Mouse (Mus musculus) kidney, embryonic 14.5 days (tissue): Measurements from ENCODE around the gene Sema3d. TPM values are rescaled to one million over a fixed set of nuclear protein-coding genes. Genes with fewer than 3 reads are reported as not detected.

Experiments
- ATAC-seq: fragments of 200-750 bp; cut with Nextera tagmentation; 2 replicates; pipeline ENCODE4 v1.8.0; 2017; ENCODE audit warnings: moderate number of reproducible peaks, mild to moderate bottlenecking, moderate TSS enrichment, moderate library complexity; ENCODE audit not compliant: low FRiP score, low TSS enrichment
- H3K27ac ChIP-seq: fragments of 300-500 bp; sonication (generic); 2 replicates; pipeline ENCODE4 v1.5.1; 2014; ENCODE audit warnings: low read depth, mild to moderate bottlenecking, low read length, moderate library complexity, mixed read lengths
- H3K27me3 ChIP-seq: fragments of 300-500 bp; sonication (generic); 2 replicates; pipeline ENCODE4 v1.6.1; 2014; ENCODE audit warnings: mild to moderate bottlenecking, low read length; ENCODE audit not compliant: control insufficient read depth, insufficient read depth
- H3K36me3 ChIP-seq: fragments of 300-500 bp; sonication (generic); 2 replicates; pipeline ENCODE4 v1.6.1; 2014; ENCODE audit warnings: low read length, mixed read lengths; ENCODE audit not compliant: control insufficient read depth, insufficient read depth
- H3K4me1 ChIP-seq: fragments of 300-500 bp; sonication (generic); 2 replicates; pipeline ENCODE4 v1.6.1; 2014; ENCODE audit warnings: low read length, mixed read lengths; ENCODE audit not compliant: control insufficient read depth, insufficient read depth
- H3K4me2 ChIP-seq: fragments of 300-500 bp; sonication (generic); replicated peaks from 2 replicates; pipeline ENCODE4 v1.6.1; 2014; ENCODE audit warnings: low read depth, mild to moderate bottlenecking, low read length
- H3K4me3 ChIP-seq: fragments of 300-500 bp; sonication (generic); 2 replicates; pipeline ENCODE4 v1.5.1; 2014; ENCODE audit warnings: mild to moderate bottlenecking, low read length
- H3K9ac ChIP-seq: fragments of 300-500 bp; sonication (generic); 2 replicates; pipeline ENCODE4 v1.6.1; 2014; ENCODE audit warnings: low read depth, mild to moderate bottlenecking, low read length, moderate library complexity
- H3K9me3 ChIP-seq: fragments of 300-500 bp; sonication (generic); 2 replicates; pipeline ENCODE4 v1.6.1; 2016; ENCODE audit warnings: low read length; ENCODE audit not compliant: control insufficient read depth
- WGBS: fragments of 180-500 bp; shearing (Covaris S2); extraction: QIAGEN DNeasy Blood & Tissue Kit; methylation state at CpG from one replicate; pipeline ENCODE4 v1.1.7; 2014; 5-methylcytosine and 5-hydroxymethylcytosine counted together
- polyA plus RNA-seq: library from polyadenylated mRNA; unstranded; fragments of >200 nt; fragmentation: Nextera tagmentation; extraction: Ambion mirVana; gene quantifications from 2 replicates; pipeline ENCODE4 v1.2.1, GENCODE M21; 2014

The Sema3d gene
- polyA plus RNA-seq, 1 experiment from 2014 or later, result 29.7 TPM

- no peak overlapping the region for H3K4me3 ChIP-seq
- WGBS, result 87% methylated on average over 2 of the region's 2 CpGs
These were observed 145.4 kb downstream of the Sema3d start for GRCm38 (mm10) chr5:12528596-12528995.

GRCm38 (mm10) chr5:12529771-12530170 is 146.6 kb downstream of the Sema3d start:
- H3K27ac ChIP-seq, result no peak overlapping the region
- no peak overlapping the region for H3K4me2 ChIP-seq

More at GRCm38 (mm10) chr5:12528596-12528995, 145.4 kb downstream of the Sema3d start:
- Histone ChIP-seq H3K27ac (no peak overlapping the region), H3K9me3 (no peaks in the 10 kb centered on the region), H3K9ac (no peak overlapping the region), H3K4me2 (no peak overlapping the region), H3K4me1 (no peaks in the 10 kb centered on the region), H3K27me3 (no peaks in the 10 kb centered on the region), H3K36me3 (no peaks in the 10 kb centered on the region)
- ATAC-seq, result no peak

GRCm38 (mm10) chr5:12541268-12541667 is 158.1 kb downstream of the Sema3d start:
- Histone ChIP-seq H3K4me2 (no peak overlapping the region), H3K27ac (no peak overlapping the region), H3K9me3 (no peaks in the 10 kb centered on the region), H3K4me1 (no peaks in the 10 kb centered on the region), H3K27me3 (no peaks in the 10 kb centered on the region), H3K36me3 (no peaks in the 10 kb centered on the region), H3K9ac (no peak overlapping the region), H3K4me3 (no peak overlapping the region)
- no peak for ATAC-seq
- WGBS, result 34% methylated on average over 2 of the region's 2 CpGs

More at GRCm38 (mm10) chr5:12529771-12530170, 146.6 kb downstream of the Sema3d start:
- no peak overlapping the region for H3K4me3 ChIP-seq
- H3K9me3 ChIP-seq, result no peaks in the 10 kb centered on the region
- no peaks in the 10 kb centered on the region for H3K4me1 ChIP-seq
- no peak overlapping the region for H3K9ac ChIP-seq
- H3K27me3 ChIP-seq, result no peaks in the 10 kb centered on the region
- 58% methylated on average over 1 of the region's 1 CpGs for WGBS
- no peak for ATAC-seq
- H3K36me3 ChIP-seq, result no peaks in the 10 kb centered on the region

- no peak overlapping the region for H3K27ac ChIP-seq
- WGBS, result 85% methylated on average over 8 of the region's 8 CpGs
- H3K4me3 ChIP-seq, result no peak overlapping the region
- no peaks in the 10 kb centered on the region for H3K9me3 ChIP-seq
- no peaks in the 10 kb centered on the region for H3K36me3 ChIP-seq
- H3K4me2 ChIP-seq, result no peak overlapping the region
- H3K27me3 ChIP-seq, result no peaks in the 10 kb centered on the region
- H3K4me1 ChIP-seq, result no peaks in the 10 kb centered on the region
- no peak for ATAC-seq
- no peak overlapping the region for H3K9ac ChIP-seq
These were observed 166.0 kb downstream of the Sema3d start for GRCm38 (mm10) chr5:12549046-12549669.

GRCm38 (mm10) chr5:12555401-12555800 is 172.2 kb downstream of the Sema3d start:
- ATAC-seq, result no peak
- H3K27me3 ChIP-seq, result no peaks in the 10 kb centered on the region
- H3K9ac ChIP-seq, result no peak overlapping the region
- no peak overlapping the region for H3K4me2 ChIP-seq
- H3K4me1 ChIP-seq, result no peaks in the 10 kb centered on the region
- no peaks in the 10 kb centered on the region for H3K9me3 ChIP-seq
- no peaks in the 10 kb centered on the region for H3K36me3 ChIP-seq
- WGBS, result 88% methylated on average over 3 of the region's 3 CpGs
- no peak overlapping the region for H3K27ac ChIP-seq
- no peak overlapping the region for H3K4me3 ChIP-seq

GRCm38 (mm10) chr5:12557889-12558288 is 174.7 kb downstream of the Sema3d start:
- WGBS, result 51% methylated on average over 2 of the region's 2 CpGs
- no peaks in the 10 kb centered on the region for H3K4me1 ChIP-seq
- no peaks in the 10 kb centered on the region for H3K9me3 ChIP-seq
- H3K4me2 ChIP-seq, result no peak overlapping the region
- no peak overlapping the region for H3K4me3 ChIP-seq
- H3K27ac ChIP-seq, result no peak overlapping the region
- H3K36me3 ChIP-seq, result no peaks in the 10 kb centered on the region
- H3K9ac ChIP-seq, result no peak overlapping the region
- no peaks in the 10 kb centered on the region for H3K27me3 ChIP-seq
- ATAC-seq, result no peak

GRCm38 (mm10) chr5:12561740-12562139 is 178.6 kb downstream of the Sema3d start:
- Histone ChIP-seq H3K27me3 (no peaks in the 10 kb centered on the region), H3K36me3 (no peaks in the 10 kb centered on the region), H3K4me2 (no peak overlapping the region), H3K9ac (no peak overlapping the region), H3K9me3 (no peaks in the 10 kb centered on the region), H3K4me3 (no peak overlapping the region), H3K27ac (no peak overlapping the region), H3K4me1 (no peaks in the 10 kb centered on the region)
- no peak for ATAC-seq
- WGBS, result 26% methylated on average over 2 of the region's 2 CpGs

GRCm38 (mm10) chr5:12562204-12562603 is 179.0 kb downstream of the Sema3d start:
- Histone ChIP-seq H3K9ac (no peak overlapping the region), H3K4me1 (no peaks in the 10 kb centered on the region), H3K27me3 (no peaks in the 10 kb centered on the region), H3K9me3 (no peaks in the 10 kb centered on the region), H3K27ac (no peak overlapping the region), H3K36me3 (no peaks in the 10 kb centered on the region), H3K4me3 (no peak overlapping the region), H3K4me2 (no peak overlapping the region)
- ATAC-seq, result peak; percentile 63; the same call in 1 of the 2 replicates
- WGBS, result 43% methylated on average over 5 of the region's 5 CpGs

GRCm38 (mm10) chr5:12563132-12563531 is 179.9 kb downstream of the Sema3d start:
- H3K4me1 ChIP-seq, result no peaks in the 10 kb centered on the region
- no peak overlapping the region for H3K4me2 ChIP-seq
- WGBS, result 90% methylated on average over 11 of the region's 11 CpGs
- H3K27ac ChIP-seq, result no peak overlapping the region
- H3K27me3 ChIP-seq, result no peaks in the 10 kb centered on the region
- no peaks in the 10 kb centered on the region for H3K9me3 ChIP-seq
- no peak overlapping the region for H3K9ac ChIP-seq
- H3K36me3 ChIP-seq, result no peaks in the 10 kb centered on the region
- H3K4me3 ChIP-seq, result no peak overlapping the region
- ATAC-seq, result no peak
